Mouse (Mus musculus) MEL (cell line): Measurements from ENCODE around the gene Kctd6. TPM values are rescaled to one million over a fixed set of nuclear protein-coding genes. Genes with fewer than 3 reads are reported as not detected.

Experiments used
- DNase-seq: peaks from one replicate; pipeline ENCODE4 v3.0.0; 2011; ENCODE audit warnings: low read depth, low spot score
- H3K27ac ChIP-seq: 2 replicates; pipeline ENCODE4 v1.5.1; 2012; ENCODE audit warnings: low read depth, mild to moderate bottlenecking, control low read depth, low read length, moderate library complexity; ENCODE audit not compliant: control insufficient read depth
- H3K27me3 ChIP-seq, 2 experiments: fragments of 150-350 bp in 1 of 2; sonication (generic) in 1 of 2; 2 replicates each; pipeline ENCODE4 v1.6.1; 2012; ENCODE audit warnings: low read length in 2 of 2, mild to moderate bottlenecking in 2 of 2, improper control_type of control experiment in 1 of 2, moderate library complexity in 1 of 2; ENCODE audit not compliant: insufficient read depth in 2 of 2, control insufficient read depth in 1 of 2
- H3K36me3 ChIP-seq, 2 experiments: 2 replicates each; pipeline ENCODE4 v1.6.1; 2012 to 2014; ENCODE audit warnings: low read length in 2 of 2, improper control_type of control experiment in 1 of 2, inconsistent platforms in 1 of 2, mild to moderate bottlenecking in 1 of 2; ENCODE audit not compliant: insufficient read depth in 2 of 2, control insufficient read depth in 1 of 2
- H3K4me1 ChIP-seq, 2 experiments: fragments of 150-350 bp in 1 of 2; sonication (generic) in 1 of 2; 2 replicates each; pipeline ENCODE4 v1.6.1; 2012; ENCODE audit warnings: low read length in 2 of 2, improper control_type of control experiment in 1 of 2, mild to moderate bottlenecking in 1 of 2; ENCODE audit not compliant: insufficient read depth in 2 of 2, control insufficient read depth in 1 of 2
- H3K4me3 ChIP-seq, 2 experiments: fragments of 150-350 bp in 1 of 2; sonication (generic) in 1 of 2; 2 replicates each; pipeline ENCODE4 v1.5.1; 2012; ENCODE audit warnings: low read depth in 2 of 2, low read length in 2 of 2, mild to moderate bottlenecking in 2 of 2, moderate library complexity in 2 of 2, control low read depth in 1 of 2, improper control_type of control experiment in 1 of 2; ENCODE audit not compliant: control insufficient read depth in 1 of 2, insufficient read depth in 1 of 2
- H3K79me2 ChIP-seq: 2 replicates; pipeline ENCODE4 v1.6.1; 2012; ENCODE audit warnings: mild to moderate bottlenecking, low read length, moderate library complexity; ENCODE audit not compliant: control insufficient read depth, poor library complexity, insufficient read depth
- H3K9ac ChIP-seq: 2 replicates; pipeline ENCODE4 v1.6.1; 2012; ENCODE audit warnings: low read depth, mild to moderate bottlenecking, control low read depth, low read length, moderate library complexity; ENCODE audit not compliant: control insufficient read depth, poor library complexity, severe bottlenecking
- H3K9me3 ChIP-seq: fragments of 150-350 bp; sonication (generic); replicated peaks from 2 replicates; pipeline ENCODE4 v1.6.1; 2012; ENCODE audit warnings: mild to moderate bottlenecking, low read length, improper control_type of control experiment, moderate library complexity; ENCODE audit not compliant: insufficient read depth
- CHD1 ChIP-seq: IDR thresholded peaks from 2 replicates; pipeline ENCODE4 v1.6.1; 2012; ENCODE audit warnings: low read depth, mild to moderate bottlenecking, inconsistent platforms, low read length, improper control_type of control experiment
- CHD2 ChIP-seq: IDR thresholded peaks from 2 replicates; pipeline ENCODE4 v1.6.1; 2011; ENCODE audit warnings: low read length, improper control_type of control experiment
- CTCF ChIP-seq, 3 experiments: IDR thresholded peaks in 2 of 3; conservative IDR thresholded peaks in 1 of 3; 2 replicates each; pipeline ENCODE4 v1.5.1; 2011 to 2012; ENCODE audit warnings: low read length in 3 of 3, low read depth in 2 of 3, mild to moderate bottlenecking in 2 of 3, improper control_type of control experiment in 1 of 3, inconsistent platforms in 1 of 3, mixed read lengths in 1 of 3, moderate library complexity in 1 of 3; ENCODE audit not compliant: control insufficient read depth in 1 of 3, insufficient read depth in 1 of 3, poor library complexity in 1 of 3, severe bottlenecking in 1 of 3
- E2F4 ChIP-seq: IDR thresholded peaks from 2 replicates; pipeline ENCODE4 v1.6.1; 2011; ENCODE audit warnings: low read depth, low read length, improper control_type of control experiment, borderline replicate concordance
- ELF1 ChIP-seq: IDR thresholded peaks from 2 replicates; pipeline ENCODE4 v1.6.1; 2014; ENCODE audit warnings: low read depth, mild to moderate bottlenecking, inconsistent platforms, low read length, improper control_type of control experiment, moderate library complexity
- ETS1 ChIP-seq: IDR thresholded peaks from 2 replicates; pipeline ENCODE4 v1.6.1; 2012; ENCODE audit warnings: low read depth, mild to moderate bottlenecking, inconsistent platforms, low read length, improper control_type of control experiment, moderate library complexity
- GABPA ChIP-seq: IDR thresholded peaks from 2 replicates; pipeline ENCODE4 v1.6.1; 2012; ENCODE audit warnings: low read depth, mild to moderate bottlenecking, inconsistent platforms, low read length, improper control_type of control experiment, moderate library complexity
- GATA1 ChIP-seq: IDR thresholded peaks from 2 replicates; pipeline ENCODE4 v1.6.1; 2011; ENCODE audit warnings: low read depth, low read length, improper control_type of control experiment
- HCFC1 ChIP-seq: IDR thresholded peaks from 2 replicates; pipeline ENCODE4 v1.6.1; 2012; ENCODE audit warnings: low read depth, mild to moderate bottlenecking, inconsistent platforms, low read length, improper control_type of control experiment, moderate library complexity
- JUND ChIP-seq: IDR thresholded peaks from 2 replicates; pipeline ENCODE4 v1.6.1; 2011; ENCODE audit warnings: low read depth, mild to moderate bottlenecking, improper control_type of control experiment, low read length
- KAT2A ChIP-seq: conservative IDR thresholded peaks from 2 replicates; pipeline ENCODE4 v1.6.1; 2012; ENCODE audit warnings: low read depth, low read length, improper control_type of control experiment, inconsistent platforms
- MAFK ChIP-seq: IDR thresholded peaks from 2 replicates; pipeline ENCODE4 v1.6.1; 2011; ENCODE audit warnings: low read depth, mild to moderate bottlenecking, low read length, improper control_type of control experiment, borderline replicate concordance
- MAX ChIP-seq: IDR thresholded peaks from 2 replicates; pipeline ENCODE4 v1.6.1; 2011; ENCODE audit warnings: low read length, improper control_type of control experiment
- MAZ ChIP-seq: IDR thresholded peaks from 2 replicates; pipeline ENCODE4 v1.6.1; 2012; ENCODE audit warnings: low read depth, mild to moderate bottlenecking, inconsistent platforms, low read length, improper control_type of control experiment
- MEF2A ChIP-seq: IDR thresholded peaks from 2 replicates; pipeline ENCODE4 v1.6.1; 2014; ENCODE audit warnings: low read depth, mild to moderate bottlenecking, inconsistent platforms, low read length, improper control_type of control experiment; ENCODE audit not compliant: poor library complexity, insufficient replicate concordance, severe bottlenecking; ENCODE audit errors: extremely low read depth
- MXI1 ChIP-seq: IDR thresholded peaks from 2 replicates; pipeline ENCODE4 v1.6.1; 2011; ENCODE audit warnings: mild to moderate bottlenecking, low read depth, low read length, improper control_type of control experiment
- MYB ChIP-seq: IDR thresholded peaks from 2 replicates; pipeline ENCODE4 v1.6.1; 2011; ENCODE audit warnings: mild to moderate bottlenecking, low read depth, low read length, improper control_type of control experiment
- MYC ChIP-seq: IDR thresholded peaks from 2 replicates; pipeline ENCODE4 v1.6.1; 2011; ENCODE audit warnings: low read depth, mild to moderate bottlenecking, low read length, improper control_type of control experiment, moderate library complexity
- NELFE ChIP-seq: IDR thresholded peaks from 2 replicates; pipeline ENCODE4 v1.6.1; 2011; ENCODE audit warnings: low read depth, low read length, improper control_type of control experiment
- NRF1 ChIP-seq: IDR thresholded peaks from 2 replicates; pipeline ENCODE4 v1.6.1; 2014; ENCODE audit warnings: low read depth, mild to moderate bottlenecking, inconsistent platforms, low read length, improper control_type of control experiment, moderate library complexity; ENCODE audit not compliant: poor library complexity, insufficient read depth, severe bottlenecking
- POLR2A ChIP-seq, 2 experiments: IDR thresholded peaks; 2 replicates each; pipeline ENCODE4 v1.6.1; 2011 to 2012; ENCODE audit warnings: low read length in 2 of 2, mild to moderate bottlenecking in 2 of 2, control low read depth in 1 of 2, improper control_type of control experiment in 1 of 2, low read depth in 1 of 2, moderate library complexity in 1 of 2; ENCODE audit not compliant: control insufficient read depth in 1 of 2, insufficient read depth in 1 of 2, poor library complexity in 1 of 2
- POLR2AphosphoS2 ChIP-seq: IDR thresholded peaks from 2 replicates; pipeline ENCODE4 v1.6.1; 2011; ENCODE audit warnings: low read length, improper control_type of control experiment
- POLR2AphosphoS5 ChIP-seq: IDR thresholded peaks from 2 replicates; pipeline ENCODE4 v1.6.1; 2012; ENCODE audit warnings: low read depth, borderline replicate concordance, mild to moderate bottlenecking, inconsistent platforms, low read length, moderate library complexity, mixed read lengths
- RAD21 ChIP-seq: IDR thresholded peaks from 2 replicates; pipeline ENCODE4 v1.6.1; 2011; ENCODE audit warnings: mild to moderate bottlenecking, low read depth, low read length, improper control_type of control experiment
- RCOR1 ChIP-seq: IDR thresholded peaks from 2 replicates; pipeline ENCODE4 v1.6.1; 2012; ENCODE audit warnings: low read depth, mild to moderate bottlenecking, inconsistent platforms, low read length, improper control_type of control experiment
- SIN3A ChIP-seq: IDR thresholded peaks from 2 replicates; pipeline ENCODE4 v1.6.1; 2012; ENCODE audit warnings: low read length, improper control_type of control experiment, inconsistent platforms
- SMC3 ChIP-seq: IDR thresholded peaks from 2 replicates; pipeline ENCODE4 v1.6.1; 2011; ENCODE audit warnings: low read depth, low read length, improper control_type of control experiment
- TAL1 ChIP-seq: IDR thresholded peaks from 2 replicates; pipeline ENCODE4 v1.6.1; 2012; ENCODE audit warnings: mild to moderate bottlenecking, inconsistent platforms, low read length, moderate library complexity, mixed read lengths
- TBP ChIP-seq: IDR thresholded peaks from 2 replicates; pipeline ENCODE4 v1.8.0; 2011; ENCODE audit warnings: low read depth, low read length, improper control_type of control experiment
- TCF12 ChIP-seq: IDR thresholded peaks from 2 replicates; pipeline ENCODE4 v1.6.1; 2014; ENCODE audit warnings: low read depth, mild to moderate bottlenecking, inconsistent platforms, low read length, improper control_type of control experiment, moderate library complexity
- UBTF ChIP-seq: IDR thresholded peaks from 2 replicates; pipeline ENCODE4 v1.6.1; 2012; ENCODE audit warnings: low read depth, mild to moderate bottlenecking, inconsistent platforms, low read length, improper control_type of control experiment, moderate library complexity, borderline replicate concordance; ENCODE audit not compliant: insufficient read depth
- USF1 ChIP-seq: IDR thresholded peaks from 2 replicates; pipeline ENCODE4 v1.6.1; 2014; ENCODE audit warnings: low read depth, mild to moderate bottlenecking, inconsistent platforms, low read length, improper control_type of control experiment, moderate library complexity
- USF2 ChIP-seq, 2 experiments: IDR thresholded peaks; 2 replicates each; pipeline ENCODE4 v1.6.1; 2011 to 2012; ENCODE audit warnings: improper control_type of control experiment in 2 of 2, low read length in 2 of 2, borderline replicate concordance in 1 of 2, inconsistent platforms in 1 of 2, low read depth in 1 of 2, mild to moderate bottlenecking in 1 of 2; ENCODE audit not compliant: insufficient read depth in 1 of 2
- ZC3H11A ChIP-seq: IDR thresholded peaks from 2 replicates; pipeline ENCODE4 v1.6.1; 2012; ENCODE audit warnings: low read depth, mild to moderate bottlenecking, inconsistent platforms, low read length, improper control_type of control experiment
- ZKSCAN1 ChIP-seq: IDR thresholded peaks from 2 replicates; pipeline ENCODE4 v1.6.1; 2012; ENCODE audit warnings: low read depth, mild to moderate bottlenecking, inconsistent platforms, low read length, improper control_type of control experiment, moderate library complexity
- ZMIZ1 ChIP-seq: IDR thresholded peaks from 2 replicates; pipeline ENCODE4 v1.6.1; 2012; ENCODE audit warnings: low read depth, mild to moderate bottlenecking, inconsistent platforms, low read length, improper control_type of control experiment, moderate library complexity
- ZNF384 ChIP-seq: IDR thresholded peaks from 2 replicates; pipeline ENCODE4 v1.6.1; 2012; ENCODE audit warnings: low read depth, mild to moderate bottlenecking, inconsistent platforms, low read length, improper control_type of control experiment
- polyA plus RNA-seq, 2 experiments: library from polyadenylated mRNA; stranded (reverse) in 1 of 2; unstranded in 1 of 2; fragments of >175 nt in 1 of 2; fragments of >200 nt in 1 of 2; gene quantifications; 2 replicates each; pipeline versions ENCODE4 v1.2.1 to v1.2.4; 2012; ENCODE audit warnings: low replicate concordance in 2 of 2, low read depth in 1 of 2; ENCODE audit not compliant: insufficient read length in 2 of 2, insufficient read depth in 1 of 2, missing spikeins in 1 of 2
- total RNA-seq: library from RNA; depleted of rRNA; stranded (reverse); fragments of 300-350 nt; gene quantifications from 2 replicates; pipeline ENCODE4 v1.2.3, GENCODE M21; 2012

The Kctd6 gene
- total and polyA plus RNA-seq, 3 experiments: 3.6 to 5.5 TPM; not detected in 1

GRCm38 (mm10) chr14:8233252-8233651 is 19.3 kb downstream of the Kctd6 start:
- peak overlapping the region; percentile 40 for H3K27ac ChIP-seq
- peak overlapping the region in 1 of 2 experiments; percentile 1; a peak in 1 of 4 replicates for H3K4me3 ChIP-seq
- H3K79me2 ChIP-seq: no peaks in the 10 kb centered on the region
- no peak overlapping the region for H3K9ac ChIP-seq
- H3K36me3 ChIP-seq: peaks cover 0 to 23% of the 10 kb centered on the region in 2 experiments; a peak in 2 of 4 replicates
- no peaks in the 10 kb centered on the region for H3K9me3 ChIP-seq
- DNase-seq: peak; percentile 90
- peaks cover 6 to 30% of the 10 kb centered on the region in 2 experiments; a peak in 3 of 4 replicates for H3K4me1 ChIP-seq
- H3K27me3 ChIP-seq: no peaks in the 10 kb centered on the region
- TF ChIP-seq SMC3: no peak
- peak; percentile 32; the same call in 1 of the 2 replicates for TF ChIP-seq CHD2
- TF ChIP-seq RCOR1: peak; percentile 92
- TF ChIP-seq ZMIZ1: no peak; the same call in 1 of the 2 replicates
- no peak for TF ChIP-seq KAT2A
- TF ChIP-seq ZNF384: 0 out of 2 replicates have a peak, but pooled peaks have one; percentile 15
- peak; percentile 59 for TF ChIP-seq MAX
- no peak for TF ChIP-seq CTCF (IDR thresholded peaks at IDR 0.05 in 2 of 3, conservative IDR thresholded peaks at IDR 0.05 in 1 of 3; ENCODE audit: control insufficient read depth in 1 of 3, insufficient read depth in 1 of 3, low read depth in 2 of 3, low read length in 3 of 3, poor library complexity in 1 of 3, severe bottlenecking in 1 of 3)
- peak; percentile 97 for TF ChIP-seq ETS1
- TF ChIP-seq MEF2A: no peak
- no peak for TF ChIP-seq GABPA
- no peak for TF ChIP-seq E2F4
- TF ChIP-seq NRF1: no peak
- TF ChIP-seq POLR2A (IDR thresholded peaks at IDR 0.05; ENCODE audit: control insufficient read depth in 1 of 2, insufficient read depth in 1 of 2, low read depth in 1 of 2, low read length in 2 of 2, poor library complexity in 1 of 2): no peak
- TF ChIP-seq TCF12: peak; percentile 94
- no peak for TF ChIP-seq HCFC1
- no peak for TF ChIP-seq POLR2AphosphoS5
- TF ChIP-seq USF1: no peak
- TF ChIP-seq MYB: peak; percentile 51
- no peak for TF ChIP-seq RAD21
- peak; percentile 98 for TF ChIP-seq GATA1
- TF ChIP-seq ZKSCAN1: no peak
- peak; percentile 91 for TF ChIP-seq JUND
- TF ChIP-seq NELFE: no peak
- TF ChIP-seq ELF1: no peak
- no peak for TF ChIP-seq ZC3H11A
- peak; percentile 71; the same call in 1 of the 2 replicates for TF ChIP-seq MAZ
- peak; percentile 62; the same call in 1 of the 2 replicates for TF ChIP-seq MYC
- peak; percentile 44; the same call in 1 of the 2 replicates for TF ChIP-seq MAFK
- no peak for TF ChIP-seq UBTF
- no peak for TF ChIP-seq CHD1
- peak; percentile 83 for TF ChIP-seq SIN3A
- peak; percentile 62; the same call in 1 of the 2 replicates for TF ChIP-seq MXI1
- TF ChIP-seq POLR2AphosphoS2: no peak
- TF ChIP-seq USF2 (IDR thresholded peaks at IDR 0.05; ENCODE audit: borderline replicate concordance in 1 of 2, insufficient read depth in 1 of 2, low read depth in 1 of 2, low read length in 2 of 2): no peak
- peak; percentile 37; the same call in 1 of the 2 replicates for TF ChIP-seq TBP
- peak; percentile 95 for TF ChIP-seq TAL1
